ENCODE assay signal across 10 mouse cellular contexts in genomic region chr8:110665000-110665399, GRCm38 (mm10). TPM values are rescaled to one million over a fixed set of nuclear protein-coding genes. Genes with fewer than 3 reads are reported as not detected.
A peak's percentile ranks its signal among the peaks of the same experiment; 100 is the strongest.
DNase-seq lines count a peak whose midpoint lies in the region; ATAC-seq and TF ChIP-seq lines count a peak whose summit lies in the region.
"Had no signal": no experiment of that assay in that cellular context is flagged by ENCODE, and none has a peak within 500 bp of the region (broad histone marks: within the 10 kb centered on the region; RNA-seq: fewer than 3 reads in every experiment).

No protein-coding gene starts in this region.

- H3K9ac ChIP-seq in midbrain, embryonic 11.5 days (ENCODE audit: low read length), result no peak overlapping the region
- no peak overlapping the region for H3K9ac ChIP-seq in hindbrain, embryonic 14.5 days
- H3K9ac ChIP-seq in neural tube, embryonic 15.5 days (replicated peaks), result no peak overlapping the region
- H3K9ac ChIP-seq: liver, embryonic 13.5 days had no signal

- H3K4me2 ChIP-seq in midbrain, embryonic 11.5 days, result no peak overlapping the region
- H3K4me2 ChIP-seq in hindbrain, embryonic 14.5 days (replicated peaks), result no peak overlapping the region
- no peak overlapping the region for H3K4me2 ChIP-seq in neural tube, embryonic 15.5 days
- H3K4me2 ChIP-seq: liver, embryonic 13.5 days had no signal

- peak overlapping the region; percentile 82 for H3K27ac ChIP-seq in gastrocnemius, adult 2 months
- no peak overlapping the region for H3K27ac ChIP-seq in midbrain, embryonic 11.5 days (ENCODE audit: low read depth, low read length)
- no peak overlapping the region for H3K27ac ChIP-seq in midbrain, embryonic 10.5 days (replicated peaks)
- peak overlapping the region; percentile 84 for H3K27ac ChIP-seq in hindbrain, embryonic 14.5 days
- peak overlapping the region; percentile 77 for H3K27ac ChIP-seq in neural tube, embryonic 15.5 days (replicated peaks)
- H3K27ac ChIP-seq: liver, embryonic 13.5 days had no signal

- no peak for DNase-seq in gastrocnemius, adult 2 months
- DNase-seq in gastrocnemius, postnatal 36 days, result no peak
- peak; percentile 53 for DNase-seq in midbrain, embryonic 11.5 days (ENCODE audit: low spot score, missing footprints)
- DNase-seq in midbrain, embryonic 10.5 days (ENCODE audit: low spot score), result no peak
- DNase-seq in hindbrain, embryonic 14.5 days (ENCODE audit: low spot score), result no peak
- DNase-seq in thymus, postnatal 10 days (ENCODE audit: low spot score in 2 of 2), result no peak
- no peak for DNase-seq in urinary bladder, postnatal 10 days (ENCODE audit: low spot score)
- DNase-seq: liver, embryonic 13.5 days; thymus, adult 2 months had no signal

- no peak overlapping the region for H3K4me3 ChIP-seq in gastrocnemius, adult 2 months
- H3K4me3 ChIP-seq in midbrain, embryonic 11.5 days (ENCODE audit: low read depth, low read length), result no peak overlapping the region
- no peak overlapping the region for H3K4me3 ChIP-seq in midbrain, embryonic 10.5 days
- H3K4me3 ChIP-seq in hindbrain, embryonic 14.5 days (replicated peaks; ENCODE audit: low read length), result no peak overlapping the region
- H3K4me3 ChIP-seq in neural tube, embryonic 15.5 days (replicated peaks), result no peak overlapping the region
- H3K4me3 ChIP-seq: liver, embryonic 13.5 days had no signal

- WGBS in midbrain, embryonic 11.5 days, result 92% methylated on average over 3 of the region's 3 CpGs
- 97% methylated on average over 3 of the region's 3 CpGs for WGBS in midbrain, embryonic 10.5 days
- 79% methylated on average over 3 of the region's 3 CpGs for WGBS in hindbrain, embryonic 14.5 days
- WGBS in neural tube, embryonic 15.5 days, result 54% methylated on average over 3 of the region's 3 CpGs

- no peak for ATAC-seq in midbrain, embryonic 11.5 days (ENCODE audit: low FRiP score)
- no peak for ATAC-seq in hindbrain, embryonic 14.5 days (ENCODE audit: low FRiP score)
- no peak; the same call in 1 of the 2 replicates for ATAC-seq in neural tube, embryonic 15.5 days (ENCODE audit: low FRiP score)

- no peaks in the 10 kb centered on the region for H3K27me3 ChIP-seq in midbrain, embryonic 11.5 days (ENCODE audit: control insufficient read depth, insufficient read depth, low read length)
- no peaks in the 10 kb centered on the region for H3K27me3 ChIP-seq in midbrain, embryonic 10.5 days (ENCODE audit: low read depth, poor library complexity, severe bottlenecking)
- no peaks in the 10 kb centered on the region for H3K27me3 ChIP-seq in hindbrain, embryonic 14.5 days (ENCODE audit: control insufficient read depth, insufficient read depth, low read length)
- no peaks in the 10 kb centered on the region for H3K27me3 ChIP-seq in neural tube, embryonic 15.5 days (replicated peaks)
- H3K27me3 ChIP-seq: liver, embryonic 13.5 days had no signal

- H3K9me3 ChIP-seq in midbrain, embryonic 11.5 days (ENCODE audit: control insufficient read depth, low read length), result no peaks in the 10 kb centered on the region
- H3K9me3 ChIP-seq in midbrain, embryonic 10.5 days (replicated peaks), result no peaks in the 10 kb centered on the region
- H3K9me3 ChIP-seq in hindbrain, embryonic 14.5 days (ENCODE audit: control insufficient read depth, low read length), result no peaks in the 10 kb centered on the region
- no peaks in the 10 kb centered on the region for H3K9me3 ChIP-seq in neural tube, embryonic 15.5 days (replicated peaks)
- H3K9me3 ChIP-seq: liver, embryonic 13.5 days had no signal

- TF ChIP-seq CTCF in gastrocnemius, adult 2 months (IDR thresholded peaks at IDR 0.05), result no peak

- peaks cover 7% of the 10 kb centered on the region; the same call in 1 of the 2 replicates for H3K4me1 ChIP-seq in midbrain, embryonic 11.5 days (ENCODE audit: control insufficient read depth, insufficient read depth, low read length)
- H3K4me1 ChIP-seq in midbrain, embryonic 10.5 days, result peaks cover 13% of the 10 kb centered on the region
- peaks cover 23% of the 10 kb centered on the region for H3K4me1 ChIP-seq in hindbrain, embryonic 14.5 days (replicated peaks; ENCODE audit: control insufficient read depth, insufficient read depth, low read length)
- H3K4me1 ChIP-seq in neural tube, embryonic 15.5 days, result peaks cover 30% of the 10 kb centered on the region

- intact Hi-C loops in gastrocnemius, adult 2 months (cut with DNase I), result loop anchor here (5.0 kb wide), 1 partner anchor 57 kb away; the partner anchor contains the start of gene Mtss1l
- intact Hi-C loops in gastrocnemius, postnatal 36 days (cut with DNase I), result no loop called here

- H3K36me3 ChIP-seq in midbrain, embryonic 11.5 days (ENCODE audit: control insufficient read depth, insufficient read depth, low read length), result peaks cover 3% of the 10 kb centered on the region
- peaks cover 18% of the 10 kb centered on the region for H3K36me3 ChIP-seq in midbrain, embryonic 10.5 days
- peaks cover 13% of the 10 kb centered on the region for H3K36me3 ChIP-seq in hindbrain, embryonic 14.5 days (replicated peaks; ENCODE audit: control insufficient read depth, insufficient read depth)
- H3K36me3 ChIP-seq in neural tube, embryonic 15.5 days, result peaks cover 6% of the 10 kb centered on the region; the same call in 1 of the 2 replicates

RNA-seq across cellular contexts. Expression of gene Vac14, which starts 46.6 kb away (rescaled TPM):
- 10 to 100 TPM; 15.6 to 18.2 TPM for total RNA-seq in gastrocnemius, adult 2 months (2021)
- total RNA-seq in gastrocnemius, postnatal 36 days (2021), result 10 to 100 TPM; 15.8 to 16.0 TPM
- polyA plus RNA-seq in midbrain, embryonic 11.5 days (2014; fragmentation: Nextera tagmentation; extraction: Ambion mirVana), result 31.9 and 33.8 TPM in 2 replicates
- 27.7 and 28.1 TPM in 2 replicates for polyA plus RNA-seq in midbrain, embryonic 10.5 days (2016; fragmentation: Nextera tagmentation; extraction: Ambion mirVana)
- 32.8 and 34.8 TPM in 2 replicates for polyA plus RNA-seq in hindbrain, embryonic 14.5 days (2014; fragmentation: Nextera tagmentation; extraction: Ambion mirVana)
- 26.8 and 28.8 TPM in 2 replicates for polyA plus RNA-seq in neural tube, embryonic 15.5 days (2015; fragmentation: Nextera tagmentation; extraction: Ambion mirVana)

RNA-seq across cellular contexts. Expression of gene Mtss1l, which starts 56.3 kb away (rescaled TPM):
- total RNA-seq in gastrocnemius, adult 2 months (2021), result 100 to 1,000 TPM in 1 of 2 experiments, 10 to 100 TPM in 1; 85.5 to 125 TPM
- 100 to 1,000 TPM in 1 of 2 experiments, 10 to 100 TPM in 1; 78.8 to 106 TPM for total RNA-seq in gastrocnemius, postnatal 36 days (2021)
- polyA plus RNA-seq in midbrain, embryonic 11.5 days (2014; fragmentation: Nextera tagmentation; extraction: Ambion mirVana), result 7.4 and 9.6 TPM in 2 replicates
- polyA plus RNA-seq in midbrain, embryonic 10.5 days (2016; fragmentation: Nextera tagmentation; extraction: Ambion mirVana), result 4.9 and 5.0 TPM in 2 replicates
- 32.9 and 36.3 TPM in 2 replicates for polyA plus RNA-seq in hindbrain, embryonic 14.5 days (2014; fragmentation: Nextera tagmentation; extraction: Ambion mirVana)
- polyA plus RNA-seq in neural tube, embryonic 15.5 days (2015; fragmentation: Nextera tagmentation; extraction: Ambion mirVana), result 21.2 and 31.8 TPM in 2 replicates

Comparison
In these comparisons a context has a peak if more than half of its experiments do, and no peak if none do; other contexts are left out.
1. H3K27ac ChIP-seq: peak in gastrocnemius, adult 2 months (single experiment), hindbrain, embryonic 14.5 days (single experiment) and neural tube, embryonic 15.5 days (single experiment); none in midbrain, embryonic 11.5 days (single experiment) and midbrain, embryonic 10.5 days (single experiment).